Mouse (Mus musculus) MN1 (cell line): ENCODE measurements around the gene Inpp5b.
A peak's percentile ranks its signal among the peaks of the same experiment; 100 is the strongest.
"Not testable (repeated sequence)": the region's sequence is repeated elsewhere in the genome, so short reads cannot be mapped to it uniquely, and the experiment has no call there.

Experiments
- DNase-seq: peaks from one replicate; pipeline ENCODE4 v3.0.0-alpha.2; 2016; ENCODE audit warnings: low spot score

Gene Inpp5b

GRCm38 (mm10) chr4:124709961-124710446 is 31.6 kb upstream of the Inpp5b start:
- DNase-seq, result peak; percentile 59

GRCm38 (mm10) chr4:124710776-124711291 is 30.8 kb upstream of the Inpp5b start:
- peak; percentile 68 for DNase-seq

- DNase-seq, result no peak
Observed at GRCm38 (mm10) chr4:124712618-124713017, 29.0 kb upstream of the Inpp5b start.

- DNase-seq, result not testable (repeated sequence)
Observed at GRCm38 (mm10) chr4:124713850-124714249, 27.8 kb upstream of the Inpp5b start.

GRCm38 (mm10) chr4:124714545-124715481 is 26.8 kb upstream of the Inpp5b start, which contains the start of gene Sf3a3:
Gene Sf3a3 (plus strand): TSS chr4:124714776.
- peak; percentile 98 for DNase-seq

GRCm38 (mm10) chr4:124719101-124719500 is 22.5 kb upstream of the Inpp5b start:
- no peak for DNase-seq

- no peak for DNase-seq
Observed at GRCm38 (mm10) chr4:124726121-124726520, 15.5 kb upstream of the Inpp5b start.

- DNase-seq, result no peak
Observed at GRCm38 (mm10) chr4:124736952-124737351, 4.7 kb upstream of the Inpp5b start.

- no peak for DNase-seq
Observed at GRCm38 (mm10) chr4:124737486-124737885, 4.2 kb upstream of the Inpp5b start.

- peak; percentile 26 for DNase-seq
Observed at GRCm38 (mm10) chr4:124738013-124738412, 3.6 kb upstream of the Inpp5b start.

- DNase-seq, result no peak
Observed at GRCm38 (mm10) chr4:124738783-124739182, 2.9 kb upstream of the Inpp5b start.

GRCm38 (mm10) chr4:124742839-124743238 is 1.2 kb downstream of the Inpp5b start:
- no peak for DNase-seq

GRCm38 (mm10) chr4:124746577-124746976 is 4.9 kb downstream of the Inpp5b start:
- DNase-seq, result no peak

- no peak for DNase-seq
Observed at GRCm38 (mm10) chr4:124747851-124748250, 6.2 kb downstream of the Inpp5b start.

GRCm38 (mm10) chr4:124751300-124752250 is 9.9 kb downstream of the Inpp5b start:
- DNase-seq, result peak; percentile 96

GRCm38 (mm10) chr4:124752281-124753199 is 10.9 kb downstream of the Inpp5b start:
- DNase-seq, result peak; percentile 43

- no peak for DNase-seq
Observed at GRCm38 (mm10) chr4:124755526-124755925, 13.9 kb downstream of the Inpp5b start.

GRCm38 (mm10) chr4:124759305-124759811 is 17.7 kb downstream of the Inpp5b start:
- no peak for DNase-seq

- no peak for DNase-seq
Observed at GRCm38 (mm10) chr4:124761201-124761600, 19.6 kb downstream of the Inpp5b start.

- no peak for DNase-seq
Observed at GRCm38 (mm10) chr4:124762858-124763452, 21.3 kb downstream of the Inpp5b start.
